Mouse (Mus musculus): Measurements from ENCODE around the gene Atad3a. TPM values are rescaled to one million over a fixed set of nuclear protein-coding genes. Genes with fewer than 3 reads are reported as not detected.

Atad3a gene
- polyA plus RNA-seq, 1 experiment from 2014 or later, result 82.6 TPM

- Histone ChIP-seq H3K27me3 (ENCODE audit: control insufficient read depth, insufficient read depth, low read length) (0 out of 2 replicates have a peak, but pooled peaks cover 3% of the 10 kb centered on the region), H3K4me2 (ENCODE audit: low read depth, low read length) (peak overlapping the region; percentile 78), H3K27ac (ENCODE audit: low read depth, low read length) (no peak overlapping the region), H3K4me3 (ENCODE audit: low read depth, low read length) (peak overlapping the region; percentile 42), H3K36me3 (ENCODE audit: control insufficient read depth, insufficient read depth, low read length) (no peaks in the 10 kb centered on the region), H3K9me3 (ENCODE audit: control insufficient read depth, low read length) (no peaks in the 10 kb centered on the region), H3K9ac (replicated peaks; ENCODE audit: low read depth, low read length) (peak overlapping the region; percentile 71), H3K4me1 (ENCODE audit: control insufficient read depth, insufficient read depth, low read length) (peaks cover 18% of the 10 kb centered on the region; the same call in 1 of the 2 replicates)
- ATAC-seq (ENCODE audit: low read depth), result no peak
- WGBS, result 42% methylated on average over 24 of the region's 24 CpGs
Measured at GRCm38 (mm10) chr4:155770626-155771025, 9.7 kb upstream of the Atad3a start.

- no peaks in the 10 kb centered on the region for H3K36me3 ChIP-seq (ENCODE audit: control insufficient read depth, insufficient read depth, low read length)
- 0% methylated on average over 36 of the region's 39 CpGs for WGBS
- H3K4me3 ChIP-seq (ENCODE audit: low read depth, low read length), result peak overlapping the region; percentile 42
- peak overlapping the region; percentile 68 for H3K27ac ChIP-seq (ENCODE audit: low read depth, low read length)
- ATAC-seq (ENCODE audit: low read depth), result peak; percentile 84
- no peaks in the 10 kb centered on the region for H3K9me3 ChIP-seq (ENCODE audit: control insufficient read depth, low read length)
- peak overlapping the region; percentile 71 for H3K9ac ChIP-seq (replicated peaks; ENCODE audit: low read depth, low read length)
- peak overlapping the region; percentile 78 for H3K4me2 ChIP-seq (ENCODE audit: low read depth, low read length)
- peaks cover 13% of the 10 kb centered on the region; the same call in 1 of the 2 replicates for H3K4me1 ChIP-seq (ENCODE audit: control insufficient read depth, insufficient read depth, low read length)
- H3K27me3 ChIP-seq (ENCODE audit: control insufficient read depth, insufficient read depth, low read length), result 0 out of 2 replicates have a peak, but pooled peaks cover 3% of the 10 kb centered on the region
Measured at GRCm38 (mm10) chr4:155769880-155770512, 9.1 kb upstream of the Atad3a start.

GRCm38 (mm10) chr4:155769496-155769879 lies 8.6 kb upstream of the Atad3a start:
- WGBS, result 64% methylated on average over 5 of the region's 5 CpGs
- no peak for ATAC-seq (ENCODE audit: low read depth)
- H3K36me3 ChIP-seq (ENCODE audit: control insufficient read depth, insufficient read depth, low read length), result no peaks in the 10 kb centered on the region

GRCm38 (mm10) chr4:155762357-155762756 lies 1.5 kb upstream of the Atad3a start:
- no peak overlapping the region for H3K9ac ChIP-seq (replicated peaks; ENCODE audit: low read depth, low read length)
- H3K4me3 ChIP-seq (ENCODE audit: low read depth, low read length), result no peak overlapping the region
- no peaks in the 10 kb centered on the region for H3K36me3 ChIP-seq (ENCODE audit: control insufficient read depth, insufficient read depth, low read length)
- peak overlapping the region; percentile 98; the same call in 1 of the 2 replicates for H3K4me2 ChIP-seq (ENCODE audit: low read depth, low read length)
- no peak overlapping the region for H3K27ac ChIP-seq (ENCODE audit: low read depth, low read length)
- 90% methylated on average over 3 of the region's 3 CpGs for WGBS
- peaks cover 15% of the 10 kb centered on the region for H3K4me1 ChIP-seq (ENCODE audit: control insufficient read depth, insufficient read depth, low read length)
- H3K9me3 ChIP-seq (ENCODE audit: control insufficient read depth, low read length), result no peaks in the 10 kb centered on the region
- no peak for ATAC-seq (ENCODE audit: low read depth)
- no peaks in the 10 kb centered on the region for H3K27me3 ChIP-seq (ENCODE audit: control insufficient read depth, insufficient read depth, low read length)

More at GRCm38 (mm10) chr4:155769496-155769879, 8.6 kb upstream of the Atad3a start:
- Histone ChIP-seq H3K9ac (replicated peaks; ENCODE audit: low read depth, low read length) (peak overlapping the region; percentile 71; the same call in 1 of the 2 replicates), H3K4me2 (ENCODE audit: low read depth, low read length) (peak overlapping the region; percentile 78), H3K4me3 (ENCODE audit: low read depth, low read length) (peak overlapping the region; percentile 42; the same call in 1 of the 2 replicates), H3K27me3 (ENCODE audit: control insufficient read depth, insufficient read depth, low read length) (0 out of 2 replicates have a peak, but pooled peaks cover 3% of the 10 kb centered on the region), H3K9me3 (ENCODE audit: control insufficient read depth, low read length) (no peaks in the 10 kb centered on the region), H3K4me1 (ENCODE audit: control insufficient read depth, insufficient read depth, low read length) (0 out of 2 replicates have a peak, but pooled peaks cover 11% of the 10 kb centered on the region), H3K27ac (ENCODE audit: low read depth, low read length) (peak overlapping the region; percentile 68; the same call in 1 of the 2 replicates)

- H3K4me1 ChIP-seq (ENCODE audit: control insufficient read depth, insufficient read depth, low read length), result peaks cover 15% of the 10 kb centered on the region
- ATAC-seq (ENCODE audit: low read depth), result peak; percentile 9; the same call in 1 of the 2 replicates
- H3K4me3 ChIP-seq (ENCODE audit: low read depth, low read length), result peak overlapping the region; percentile 81
- H3K27ac ChIP-seq (ENCODE audit: low read depth, low read length), result no peak overlapping the region
- WGBS, result 3% methylated on average over 28 of the region's 28 CpGs
- H3K9me3 ChIP-seq (ENCODE audit: control insufficient read depth, low read length), result no peaks in the 10 kb centered on the region
- H3K9ac ChIP-seq (replicated peaks; ENCODE audit: low read depth, low read length), result peak overlapping the region; percentile 46
- H3K4me2 ChIP-seq (ENCODE audit: low read depth, low read length), result peak overlapping the region; percentile 98
- H3K27me3 ChIP-seq (ENCODE audit: control insufficient read depth, insufficient read depth, low read length), result no peaks in the 10 kb centered on the region
- no peaks in the 10 kb centered on the region for H3K36me3 ChIP-seq (ENCODE audit: control insufficient read depth, insufficient read depth, low read length)
Measured at GRCm38 (mm10) chr4:155761356-155762099, 635 bp upstream of the Atad3a start.

GRCm38 (mm10) chr4:155759862-155760612 lies 856 bp downstream of the Atad3a start:
- Histone ChIP-seq H3K27me3 (ENCODE audit: control insufficient read depth, insufficient read depth, low read length) (no peaks in the 10 kb centered on the region), H3K9ac (replicated peaks; ENCODE audit: low read depth, low read length) (peak overlapping the region; percentile 66), H3K36me3 (ENCODE audit: control insufficient read depth, insufficient read depth, low read length) (peaks cover 8% of the 10 kb centered on the region), H3K27ac (ENCODE audit: low read depth, low read length) (no peak overlapping the region), H3K4me2 (ENCODE audit: low read depth, low read length) (peak overlapping the region; percentile 98), H3K4me3 (ENCODE audit: low read depth, low read length) (peak overlapping the region; percentile 81), H3K4me1 (ENCODE audit: control insufficient read depth, insufficient read depth, low read length) (peaks cover 15% of the 10 kb centered on the region), H3K9me3 (ENCODE audit: control insufficient read depth, low read length) (no peaks in the 10 kb centered on the region)
- 6% methylated on average over 10 of the region's 10 CpGs for WGBS
- ATAC-seq (ENCODE audit: low read depth), result peak; percentile 38; the same call in 1 of the 2 replicates

- no peak for ATAC-seq (ENCODE audit: low read depth)
- 92% methylated on average over 12 of the region's 12 CpGs for WGBS
Measured at GRCm38 (mm10) chr4:155757011-155757410, 3.9 kb downstream of the Atad3a start.

GRCm38 (mm10) chr4:155746575-155747490 lies 14.1 kb downstream of the Atad3a start:
- H3K36me3 ChIP-seq (ENCODE audit: control insufficient read depth, insufficient read depth, low read length), result peaks cover 51% of the 10 kb centered on the region
- no peak overlapping the region for H3K9ac ChIP-seq (replicated peaks; ENCODE audit: low read depth, low read length)
- no peak overlapping the region for H3K4me3 ChIP-seq (ENCODE audit: low read depth, low read length)
- ATAC-seq (ENCODE audit: low read depth), result no peak
- H3K4me1 ChIP-seq (ENCODE audit: control insufficient read depth, insufficient read depth, low read length), result no peaks in the 10 kb centered on the region
- H3K27ac ChIP-seq (ENCODE audit: low read depth, low read length), result no peak overlapping the region
- H3K27me3 ChIP-seq (ENCODE audit: control insufficient read depth, insufficient read depth, low read length), result no peaks in the 10 kb centered on the region
- 90% methylated on average over 17 of the region's 17 CpGs for WGBS
- H3K4me2 ChIP-seq (ENCODE audit: low read depth, low read length), result no peak overlapping the region
- no peaks in the 10 kb centered on the region for H3K9me3 ChIP-seq (ENCODE audit: control insufficient read depth, low read length)

More at GRCm38 (mm10) chr4:155757011-155757410, 3.9 kb downstream of the Atad3a start:
- peaks cover 15% of the 10 kb centered on the region for H3K4me1 ChIP-seq (ENCODE audit: control insufficient read depth, insufficient read depth, low read length)
- H3K36me3 ChIP-seq (ENCODE audit: control insufficient read depth, insufficient read depth, low read length), result peaks cover 29% of the 10 kb centered on the region
- no peak overlapping the region for H3K4me3 ChIP-seq (ENCODE audit: low read depth, low read length)
- no peak overlapping the region for H3K27ac ChIP-seq (ENCODE audit: low read depth, low read length)
- H3K9ac ChIP-seq (replicated peaks; ENCODE audit: low read depth, low read length), result no peak overlapping the region
- no peaks in the 10 kb centered on the region for H3K27me3 ChIP-seq (ENCODE audit: control insufficient read depth, insufficient read depth, low read length)
- no peaks in the 10 kb centered on the region for H3K9me3 ChIP-seq (ENCODE audit: control insufficient read depth, low read length)
- H3K4me2 ChIP-seq (ENCODE audit: low read depth, low read length), result no peak overlapping the region
